Mouse (Mus musculus): ENCODE data around the gene Epha7. TPM values are rescaled to one million over a fixed set of nuclear protein-coding genes. Genes with fewer than 3 reads are reported as not detected.

Epha7 gene
- total and polyA plus RNA-seq, 3 experiments = 0.11 TPM; not detected in 2

DNA sequence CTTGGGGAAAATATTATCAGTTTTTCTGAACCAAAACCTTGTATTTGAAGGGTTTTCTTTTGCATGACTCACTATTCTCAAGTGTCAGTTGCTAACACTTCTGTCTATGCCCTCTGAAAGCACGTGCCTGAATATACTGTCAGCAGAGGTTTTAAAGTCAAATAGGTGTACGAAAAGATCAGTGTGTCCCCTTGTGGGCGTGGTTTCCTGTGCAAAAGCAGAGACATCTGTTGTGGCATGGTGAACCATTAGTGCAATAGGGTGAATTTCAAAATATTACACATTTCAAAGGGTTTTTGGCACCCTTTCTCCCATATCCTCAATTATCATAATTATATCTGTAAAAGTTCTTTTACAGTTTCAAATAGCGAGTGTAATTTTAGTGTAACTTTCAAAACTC, 120.5 kb downstream of the Epha7 start:
- no peaks in the 10 kb centered on the region for H3K27me3 ChIP-seq (ENCODE audit: insufficient read depth, low read length)
- no peaks in the 10 kb centered on the region for H3K4me1 ChIP-seq (ENCODE audit: insufficient read depth, low read depth, low read length)
- peaks cover 5% of the 10 kb centered on the region; the same call in 1 of the 2 replicates for H3K9me3 ChIP-seq (replicated peaks)
- DNase-seq (ENCODE audit: low spot score) (no peak), ATAC-seq (ENCODE audit: extremely low read depth, insufficient number of reproducible peaks, low FRiP score, poor library complexity, severe bottlenecking) (no peak)
- no peaks in the 10 kb centered on the region for H3K36me3 ChIP-seq (replicated peaks)
- H3K4me3 ChIP-seq (ENCODE audit: low read depth, low read length) = no peak overlapping the region
- no peak for TF ChIP-seq TAL1 (conservative IDR thresholded peaks at IDR 0.05; ENCODE audit: low read depth, low read length)
- TF ChIP-seq GATA2 (IDR thresholded peaks at IDR 0.05; ENCODE audit: borderline replicate concordance, low read depth, low read length) = no peak
- no peak for TF ChIP-seq GATA1 (IDR thresholded peaks at IDR 0.05; ENCODE audit: borderline replicate concordance, low read length)
- no peak for TF ChIP-seq CTCF (IDR thresholded peaks at IDR 0.05; ENCODE audit: low read depth, low read length)
- TF ChIP-seq POLR2AphosphoS5 (IDR thresholded peaks at IDR 0.05; ENCODE audit: insufficient replicate concordance, low read depth, low read length) = no peak

DNA sequence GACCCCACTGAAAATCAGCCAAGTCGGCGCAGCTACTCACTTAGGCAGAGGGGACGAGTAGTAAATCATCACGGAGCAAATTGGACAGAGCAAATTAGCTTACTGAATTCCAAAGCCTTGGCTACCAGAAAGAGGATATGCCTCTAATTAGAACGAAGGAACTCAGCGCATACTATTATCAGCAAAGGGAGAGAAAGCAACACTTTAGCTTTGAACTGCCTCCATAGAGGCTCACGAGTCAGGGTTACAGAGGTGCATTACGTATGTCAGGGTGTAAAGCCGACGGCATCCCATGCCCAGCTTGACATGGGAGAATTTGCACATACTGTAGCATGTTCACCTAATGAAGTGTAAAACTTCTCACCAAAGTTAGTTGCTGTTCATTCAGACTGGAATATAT, 121.9 kb downstream of the Epha7 start:
- H3K27me3 ChIP-seq (ENCODE audit: insufficient read depth, low read length) = no peaks in the 10 kb centered on the region
- peaks cover 5% of the 10 kb centered on the region; the same call in 1 of the 2 replicates for H3K9me3 ChIP-seq (replicated peaks)
- no peaks in the 10 kb centered on the region for H3K36me3 ChIP-seq (replicated peaks)
- TF ChIP-seq GATA2 (IDR thresholded peaks at IDR 0.05; ENCODE audit: borderline replicate concordance, low read depth, low read length) (no peak), POLR2AphosphoS5 (IDR thresholded peaks at IDR 0.05; ENCODE audit: insufficient replicate concordance, low read depth, low read length) (no peak), CTCF (IDR thresholded peaks at IDR 0.05; ENCODE audit: low read depth, low read length) (no peak), TAL1 (conservative IDR thresholded peaks at IDR 0.05; ENCODE audit: low read depth, low read length) (no peak), GATA1 (IDR thresholded peaks at IDR 0.05; ENCODE audit: borderline replicate concordance, low read length) (no peak)
- H3K4me1 ChIP-seq (ENCODE audit: insufficient read depth, low read depth, low read length) = no peaks in the 10 kb centered on the region
- DNase-seq (ENCODE audit: low spot score) (no peak), ATAC-seq (ENCODE audit: extremely low read depth, insufficient number of reproducible peaks, low FRiP score, poor library complexity, severe bottlenecking) (no peak)
- no peak overlapping the region for H3K4me3 ChIP-seq (ENCODE audit: low read depth, low read length)

DNA sequence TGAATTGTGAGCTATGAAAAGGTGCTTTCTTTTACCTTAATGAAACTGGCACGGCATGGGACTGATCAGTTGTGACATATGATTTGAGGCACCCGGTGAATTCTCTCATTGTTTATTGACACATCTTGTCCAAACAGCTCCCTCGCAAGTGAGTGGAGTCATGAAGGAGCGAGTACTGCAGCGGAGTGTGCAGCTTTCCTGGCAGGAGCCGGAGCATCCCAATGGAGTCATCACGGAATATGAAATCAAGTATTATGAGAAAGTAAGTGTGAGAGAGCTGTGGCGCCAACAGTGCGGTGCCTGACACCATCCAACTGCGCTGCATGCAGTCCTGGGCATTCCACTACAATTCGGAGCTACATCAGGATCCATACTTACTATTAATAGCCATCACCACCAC, 122.6 kb downstream of the Epha7 start:
- Histone ChIP-seq H3K27me3 (ENCODE audit: insufficient read depth, low read length) (no peaks in the 10 kb centered on the region), H3K4me1 (ENCODE audit: insufficient read depth, low read depth, low read length) (no peaks in the 10 kb centered on the region)

DNA sequence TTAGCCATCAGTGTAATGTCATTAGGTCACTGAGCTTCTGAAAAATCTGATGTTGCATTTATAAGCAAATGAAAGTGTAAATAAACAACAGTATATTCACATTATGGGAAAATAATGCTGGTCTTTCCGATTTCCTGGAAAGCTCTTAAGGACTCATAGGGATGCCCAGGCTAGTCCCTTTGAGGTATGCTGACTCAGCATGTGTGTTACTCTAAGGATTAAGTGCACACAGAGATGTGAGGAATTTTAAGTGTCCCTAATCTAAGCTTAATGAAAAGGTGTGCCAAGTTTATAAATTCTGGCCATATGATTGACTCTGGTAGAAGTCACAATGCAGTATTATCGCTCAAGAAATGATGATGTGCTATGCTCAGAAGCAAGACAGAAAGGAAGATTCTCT, 127.8 kb downstream of the Epha7 start:
- no peak for TF ChIP-seq CTCF (IDR thresholded peaks at IDR 0.05; ENCODE audit: low read depth, low read length)
- TF ChIP-seq GATA1 (IDR thresholded peaks at IDR 0.05; ENCODE audit: borderline replicate concordance, low read length) = no peak
- no peak for TF ChIP-seq GATA2 (IDR thresholded peaks at IDR 0.05; ENCODE audit: borderline replicate concordance, low read depth, low read length)
- no peak for TF ChIP-seq TAL1 (conservative IDR thresholded peaks at IDR 0.05; ENCODE audit: low read depth, low read length)
- TF ChIP-seq POLR2AphosphoS5 (IDR thresholded peaks at IDR 0.05; ENCODE audit: insufficient replicate concordance, low read depth, low read length) = no peak
- ATAC-seq (ENCODE audit: extremely low read depth, insufficient number of reproducible peaks, low FRiP score, poor library complexity, severe bottlenecking) (no peak), DNase-seq (ENCODE audit: low spot score) (no peak)
- no peaks in the 10 kb centered on the region for H3K27me3 ChIP-seq (ENCODE audit: insufficient read depth, low read length)
- H3K36me3 ChIP-seq (replicated peaks) = no peaks in the 10 kb centered on the region
- peaks cover under 1% of the 10 kb centered on the region; the same call in 1 of the 2 replicates for H3K9me3 ChIP-seq (replicated peaks)
- H3K4me1 ChIP-seq (ENCODE audit: insufficient read depth, low read depth, low read length) = no peaks in the 10 kb centered on the region
- no peak overlapping the region for H3K4me3 ChIP-seq (ENCODE audit: low read depth, low read length)

More for the DNA sequence above, 122.6 kb downstream of the Epha7 start:
- Histone ChIP-seq H3K9me3 (replicated peaks) (peaks cover 5% of the 10 kb centered on the region; the same call in 1 of the 2 replicates), H3K4me3 (ENCODE audit: low read depth, low read length) (no peak overlapping the region), H3K36me3 (replicated peaks) (no peaks in the 10 kb centered on the region)
- ATAC-seq (ENCODE audit: extremely low read depth, insufficient number of reproducible peaks, low FRiP score, poor library complexity, severe bottlenecking) = no peak
- DNase-seq (ENCODE audit: low spot score) = no peak
- TF ChIP-seq POLR2AphosphoS5 (IDR thresholded peaks at IDR 0.05; ENCODE audit: insufficient replicate concordance, low read depth, low read length) = no peak

DNA sequence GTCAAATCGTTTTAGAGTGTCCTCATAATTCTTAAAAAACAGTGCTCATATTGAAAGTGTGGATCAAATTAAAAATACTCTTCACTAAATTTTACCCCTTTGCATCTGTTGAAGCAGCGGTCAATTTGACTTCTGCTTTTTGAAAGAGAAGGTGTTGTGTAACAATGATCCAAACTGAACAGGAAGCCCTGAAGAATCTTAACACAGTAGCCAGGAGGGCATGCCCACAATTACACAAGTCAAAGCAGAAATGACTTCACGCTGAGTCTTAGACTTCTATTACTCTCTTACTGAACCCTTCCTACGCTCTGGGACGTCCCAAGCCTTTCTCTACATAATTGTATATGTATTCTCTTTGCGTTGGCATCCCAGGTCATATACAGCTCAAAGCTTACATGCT, 131.3 kb downstream of the Epha7 start:
- ATAC-seq (ENCODE audit: extremely low read depth, insufficient number of reproducible peaks, low FRiP score, poor library complexity, severe bottlenecking) = no peak
- Histone ChIP-seq H3K27me3 (ENCODE audit: insufficient read depth, low read length) (no peaks in the 10 kb centered on the region), H3K4me1 (ENCODE audit: insufficient read depth, low read depth, low read length) (no peaks in the 10 kb centered on the region), H3K4me3 (ENCODE audit: low read depth, low read length) (no peak overlapping the region), H3K9me3 (replicated peaks) (no peaks in the 10 kb centered on the region), H3K36me3 (replicated peaks) (no peaks in the 10 kb centered on the region)
- TF ChIP-seq POLR2AphosphoS5 (IDR thresholded peaks at IDR 0.05; ENCODE audit: insufficient replicate concordance, low read depth, low read length) = no peak
- TF ChIP-seq GATA1 (IDR thresholded peaks at IDR 0.05; ENCODE audit: borderline replicate concordance, low read length) = no peak
- TF ChIP-seq TAL1 (conservative IDR thresholded peaks at IDR 0.05; ENCODE audit: low read depth, low read length) = no peak
- TF ChIP-seq CTCF (IDR thresholded peaks at IDR 0.05; ENCODE audit: low read depth, low read length) = no peak
- no peak for TF ChIP-seq GATA2 (IDR thresholded peaks at IDR 0.05; ENCODE audit: borderline replicate concordance, low read depth, low read length)
- DNase-seq (ENCODE audit: low spot score) = no peak

DNA sequence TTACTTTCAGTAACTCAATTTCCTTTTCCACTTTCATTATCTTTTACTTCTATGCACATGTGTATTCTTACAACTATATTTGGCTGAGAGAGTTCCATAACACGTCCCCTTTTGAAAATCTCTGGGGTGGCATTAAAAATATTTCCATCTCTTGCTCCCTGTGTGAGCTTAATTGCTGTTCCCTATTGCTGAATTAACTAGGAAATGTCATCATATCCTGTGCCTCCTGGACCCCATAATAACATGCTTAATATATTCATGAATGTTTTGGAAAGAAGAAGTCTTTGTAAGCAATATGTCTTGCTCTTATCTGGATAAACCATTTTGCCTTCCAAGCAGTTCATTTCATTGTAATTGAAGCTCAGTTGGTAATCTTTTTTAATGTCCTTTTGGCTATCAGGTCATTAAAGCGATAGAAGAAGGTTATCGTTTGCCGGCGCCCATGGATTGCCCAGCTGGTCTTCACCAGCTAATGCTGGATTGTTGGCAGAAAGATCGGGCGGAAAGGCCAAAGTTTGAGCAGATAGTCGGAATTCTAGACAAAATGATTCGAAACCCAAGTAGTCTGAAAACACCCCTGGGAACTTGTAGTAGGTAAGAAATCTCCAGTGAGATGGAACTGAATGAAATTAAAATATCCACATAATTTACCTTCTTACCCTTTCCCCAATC, 148.1 kb downstream of the Epha7 start:
- TF ChIP-seq CTCF (IDR thresholded peaks at IDR 0.05; ENCODE audit: low read depth, low read length) = no peak
- no peak for TF ChIP-seq GATA1 (IDR thresholded peaks at IDR 0.05; ENCODE audit: borderline replicate concordance, low read length)
- TF ChIP-seq GATA2 (IDR thresholded peaks at IDR 0.05; ENCODE audit: borderline replicate concordance, low read depth, low read length) = no peak
- no peak for TF ChIP-seq TAL1 (conservative IDR thresholded peaks at IDR 0.05; ENCODE audit: low read depth, low read length)
- TF ChIP-seq POLR2AphosphoS5 (IDR thresholded peaks at IDR 0.05; ENCODE audit: insufficient replicate concordance, low read depth, low read length) = no peak
- H3K27me3 ChIP-seq (ENCODE audit: insufficient read depth, low read length) = no peaks in the 10 kb centered on the region
- no peak for ATAC-seq (ENCODE audit: extremely low read depth, insufficient number of reproducible peaks, low FRiP score, poor library complexity, severe bottlenecking)

More for the DNA sequence above, 148.1 kb downstream of the Epha7 start:
- Histone ChIP-seq H3K4me1 (ENCODE audit: insufficient read depth, low read depth, low read length) (no peaks in the 10 kb centered on the region), H3K9me3 (replicated peaks) (no peaks in the 10 kb centered on the region), H3K36me3 (replicated peaks) (no peaks in the 10 kb centered on the region), H3K4me3 (ENCODE audit: low read depth, low read length) (no peak overlapping the region)
- DNase-seq (ENCODE audit: low spot score) = no peak
